Mouse (Mus musculus): ENCODE data around the gene Tmem190.

Tmem190 gene

GRCm38 (mm10) chr7:4782759-4783158 lies at the start of gene Tmem190, which contains the start of gene Il11:
Gene Tmem190, plus strand, starts transcription at chr7:4782937.
Gene Il11, minus strand, starts transcription at chr7:4782859.
- DNase-seq (ENCODE audit: low read depth, low spot score) = no peak

- DNase-seq (ENCODE audit: low read depth, low spot score) = no peak
These were observed 49.8 kb upstream of the Tmem190 start for GRCm38 (mm10) chr7:4732968-4733392.

GRCm38 (mm10) chr7:4739041-4739543 lies 43.6 kb upstream of the Tmem190 start:
- no peak for DNase-seq (ENCODE audit: low read depth, low spot score)

GRCm38 (mm10) chr7:4739544-4740275 lies 43.0 kb upstream of the Tmem190 start, which contains the start of gene Kmt5c:
Gene Kmt5c, plus strand, starts transcription at chr7:4740115.
- peak; percentile 100 for DNase-seq (ENCODE audit: low read depth, low spot score)

GRCm38 (mm10) chr7:4740309-4740727 lies 42.4 kb upstream of the Tmem190 start:
- DNase-seq (ENCODE audit: low read depth, low spot score) = no peak

- peak; percentile 80 for DNase-seq (ENCODE audit: low read depth, low spot score)
These were observed 41.6 kb upstream of the Tmem190 start for GRCm38 (mm10) chr7:4741151-4741550.

GRCm38 (mm10) chr7:4741672-4742481 lies 40.9 kb upstream of the Tmem190 start:
- no peak for DNase-seq (ENCODE audit: low read depth, low spot score)

- no peak for DNase-seq (ENCODE audit: low read depth, low spot score)
These were observed 40.3 kb upstream of the Tmem190 start for GRCm38 (mm10) chr7:4742482-4742819.

- no peak for DNase-seq (ENCODE audit: low read depth, low spot score)
These were observed 39.4 kb upstream of the Tmem190 start for GRCm38 (mm10) chr7:4743354-4743753.

GRCm38 (mm10) chr7:4744886-4745285 lies 37.9 kb upstream of the Tmem190 start:
- no peak for DNase-seq (ENCODE audit: low read depth, low spot score)

- DNase-seq (ENCODE audit: low read depth, low spot score) = no peak
These were observed 36.3 kb upstream of the Tmem190 start for GRCm38 (mm10) chr7:4746326-4746980.

GRCm38 (mm10) chr7:4747156-4747899 lies 35.4 kb upstream of the Tmem190 start:
- no peak for DNase-seq (ENCODE audit: low read depth, low spot score)

GRCm38 (mm10) chr7:4748321-4748720 lies 34.4 kb upstream of the Tmem190 start:
- no peak for DNase-seq (ENCODE audit: low read depth, low spot score)

- DNase-seq (ENCODE audit: low read depth, low spot score) = no peak
These were observed 33.6 kb upstream of the Tmem190 start for GRCm38 (mm10) chr7:4749169-4749568.

GRCm38 (mm10) chr7:4751971-4752820 lies 30.5 kb upstream of the Tmem190 start:
- DNase-seq (ENCODE audit: low read depth, low spot score) = peak; percentile 19

GRCm38 (mm10) chr7:4752821-4753570 lies 29.7 kb upstream of the Tmem190 start, which contains the start of gene Cox6b2:
Gene Cox6b2, minus strand, starts transcription at chr7:4753094.
- peak; percentile 67 for DNase-seq (ENCODE audit: low read depth, low spot score)

- no peak for DNase-seq (ENCODE audit: low read depth, low spot score)
These were observed 23.1 kb upstream of the Tmem190 start for GRCm38 (mm10) chr7:4759670-4760069.

GRCm38 (mm10) chr7:4764946-4765710 lies 17.6 kb upstream of the Tmem190 start:
- DNase-seq (ENCODE audit: low read depth, low spot score) = peak; percentile 80

GRCm38 (mm10) chr7:4771202-4771601 lies 11.5 kb upstream of the Tmem190 start, which contains the start of gene Fam71e2:
Gene Fam71e2, minus strand, starts transcription at chr7:4771302.
- DNase-seq (ENCODE audit: low read depth, low spot score) = no peak

Data from brain, adult 2 months (tissue).